Mouse (Mus musculus) lung, postnatal 0 days (tissue): ENCODE measurements at regions not wholly inside any gene's neighbourhood (a gene's known extent, or its start where the extent isn't known, plus 50 kb on each side); places are given as distances from the start of the nearest gene placed in this dataset.

Experiments
- CTCF ChIP-seq: IDR thresholded peaks from 2 replicates; pipeline ENCODE4 v1.5.1; 2016; ENCODE audit warnings: antibody characterized with exemption, mild to moderate bottlenecking
- EP300 ChIP-seq: IDR thresholded peaks from 2 replicates; pipeline ENCODE4 v1.6.1; 2016; ENCODE audit warnings: antibody characterized with exemption, mild to moderate bottlenecking, control low read depth

GRCm38 (mm10) chr2:27596217-27596616 lies 80.0 kb upstream of the Rxra start:
- no peak for TF ChIP-seq CTCF
- no peak for TF ChIP-seq EP300
